Mouse (Mus musculus) telencephalon, adult 2 months (tissue): ENCODE measurements around the gene Spata25.
"Not testable (repeated sequence)": the region's sequence is repeated elsewhere in the genome, so short reads cannot be mapped to it uniquely, and the experiment has no call there.

Source experiments
- DNase-seq: peaks from one replicate; pipeline ENCODE4 v3.0.0-alpha.2; 2011; ENCODE audit warnings: low read depth, low spot score

Spata25 gene

GRCm38 (mm10) chr2:164828437-164828836 lies at the start of gene Spata25:
Spata25 (minus strand) TSS chr2:164828537.
- no peak for DNase-seq

- DNase-seq = not testable (repeated sequence)
These were observed 49.3 kb upstream of the Spata25 start for GRCm38 (mm10) chr2:164877376-164878215.

GRCm38 (mm10) chr2:164875648-164876047 lies 47.3 kb upstream of the Spata25 start:
- DNase-seq = not testable (repeated sequence)

GRCm38 (mm10) chr2:164874239-164874769 lies 46.0 kb upstream of the Spata25 start:
- no peak for DNase-seq

GRCm38 (mm10) chr2:164873621-164874020 lies 45.3 kb upstream of the Spata25 start:
- DNase-seq = no peak

GRCm38 (mm10) chr2:164871602-164872303 lies 43.4 kb upstream of the Spata25 start:
- DNase-seq = no peak

- DNase-seq = no peak
These were observed 40.2 kb upstream of the Spata25 start for GRCm38 (mm10) chr2:164868491-164868890.

GRCm38 (mm10) chr2:164867566-164867965 lies 39.2 kb upstream of the Spata25 start:
- no peak for DNase-seq

GRCm38 (mm10) chr2:164866741-164867551 lies 38.6 kb upstream of the Spata25 start:
- DNase-seq = no peak

- no peak for DNase-seq
These were observed 36.3 kb upstream of the Spata25 start for GRCm38 (mm10) chr2:164864593-164864992.

- not testable (repeated sequence) for DNase-seq
These were observed 35.1 kb upstream of the Spata25 start for GRCm38 (mm10) chr2:164863411-164863810.

GRCm38 (mm10) chr2:164862179-164862861 lies 34.0 kb upstream of the Spata25 start:
- DNase-seq = no peak

GRCm38 (mm10) chr2:164861094-164861493 lies 32.8 kb upstream of the Spata25 start:
- DNase-seq = no peak

GRCm38 (mm10) chr2:164859640-164860432 lies 31.5 kb upstream of the Spata25 start:
- DNase-seq = no peak

GRCm38 (mm10) chr2:164859155-164859554 lies 30.8 kb upstream of the Spata25 start:
- DNase-seq = no peak

GRCm38 (mm10) chr2:164857842-164858553 lies 29.7 kb upstream of the Spata25 start:
- DNase-seq = no peak

GRCm38 (mm10) chr2:164857101-164857821 lies 28.9 kb upstream of the Spata25 start, which contains the start of gene Pltp:
Pltp (minus strand) TSS chr2:164857711.
- DNase-seq = no peak

GRCm38 (mm10) chr2:164856309-164857100 lies 28.2 kb upstream of the Spata25 start:
- no peak for DNase-seq
